Comparison of ENCODE assay signal across 9 mouse cellular contexts in genomic region chr1:159524051-159524549, GRCm38 (mm10). TPM values are rescaled to one million over a fixed set of nuclear protein-coding genes. Genes with fewer than 3 reads are reported as not detected.
A peak's percentile ranks its signal among the peaks of the same experiment; 100 is the strongest.
DNase-seq lines count a peak whose midpoint lies in the region; ATAC-seq and TF ChIP-seq lines count a peak whose summit lies in the region.
"Had no signal": no experiment of that assay in that cellular context is flagged by ENCODE, and none has a peak within 500 bp of the region (broad histone marks: within the 10 kb centered on the region; RNA-seq: fewer than 3 reads in every experiment).

No protein-coding gene starts in this region.

- WGBS in embryonic facial prominence, embryonic 11.5 days = under 1% methylated on average over 18 of the region's 18 CpGs
- WGBS in heart, postnatal 0 days = under 1% methylated on average over 18 of the region's 18 CpGs
- WGBS in large intestine, adult 2 months = 5% methylated on average over 18 of the region's 18 CpGs
- under 1% methylated on average over 18 of the region's 18 CpGs for WGBS in lung, embryonic 15.5 days

- no peak overlapping the region for H3K27ac ChIP-seq in embryonic facial prominence, embryonic 11.5 days (replicated peaks; ENCODE audit: low read depth, low read length)
- H3K27ac ChIP-seq in heart, postnatal 0 days (ENCODE audit: low read depth) = no peak overlapping the region
- H3K27ac ChIP-seq in lung, embryonic 15.5 days = no peak overlapping the region

- TF ChIP-seq EP300 in heart, postnatal 0 days (IDR thresholded peaks at IDR 0.05; ENCODE audit: low read depth) = no peak

- H3K9me3 ChIP-seq in embryonic facial prominence, embryonic 11.5 days (replicated peaks; ENCODE audit: control insufficient read depth, low read length) = no peaks in the 10 kb centered on the region
- no peaks in the 10 kb centered on the region for H3K9me3 ChIP-seq in heart, postnatal 0 days (replicated peaks; ENCODE audit: control insufficient read depth, low read length)
- no peaks in the 10 kb centered on the region for H3K9me3 ChIP-seq in lung, embryonic 15.5 days

- no peaks in the 10 kb centered on the region for H3K36me3 ChIP-seq in embryonic facial prominence, embryonic 11.5 days (replicated peaks; ENCODE audit: control insufficient read depth, insufficient read depth, low read depth, low read length)
- no peaks in the 10 kb centered on the region for H3K36me3 ChIP-seq in heart, postnatal 0 days (replicated peaks; ENCODE audit: control insufficient read depth, insufficient read depth, low read length)
- H3K36me3 ChIP-seq in lung, embryonic 15.5 days = no peaks in the 10 kb centered on the region

- H3K4me1 ChIP-seq in embryonic facial prominence, embryonic 11.5 days (ENCODE audit: control insufficient read depth, insufficient read depth, low read length) = no peaks in the 10 kb centered on the region
- no peaks in the 10 kb centered on the region for H3K4me1 ChIP-seq in heart, postnatal 0 days (ENCODE audit: control insufficient read depth, insufficient read depth)
- H3K4me1 ChIP-seq in lung, embryonic 15.5 days = no peaks in the 10 kb centered on the region

- H3K4me3 ChIP-seq in embryonic facial prominence, embryonic 11.5 days (ENCODE audit: low read depth, low read length) = no peak overlapping the region
- H3K4me3 ChIP-seq in heart, postnatal 0 days (ENCODE audit: low read depth, low read length) = no peak overlapping the region
- no peak overlapping the region for H3K4me3 ChIP-seq in lung, embryonic 15.5 days
- H3K4me3 ChIP-seq: erythroblast, embryonic 14.5 days had no signal

- H3K9ac ChIP-seq in embryonic facial prominence, embryonic 11.5 days (replicated peaks; ENCODE audit: low read length) = no peak overlapping the region
- H3K9ac ChIP-seq in heart, postnatal 0 days (replicated peaks; ENCODE audit: low read depth, low read length) = no peak overlapping the region
- no peak overlapping the region for H3K9ac ChIP-seq in lung, embryonic 15.5 days

- no peak for TF ChIP-seq CTCF in heart, postnatal 0 days (IDR thresholded peaks at IDR 0.05; ENCODE audit: low read depth)

- no peak; the same call in 1 of the 2 replicates for ATAC-seq in embryonic facial prominence, embryonic 11.5 days (replicated peaks; ENCODE audit: insufficient number of reproducible peaks, low FRiP score, low TSS enrichment, low read depth)
- no peak for ATAC-seq in heart, postnatal 0 days (ENCODE audit: insufficient read depth, low read depth)
- 0 out of 2 replicates have a peak, but pooled peaks have one; percentile 52 for ATAC-seq in lung, embryonic 15.5 days (ENCODE audit: borderline replicate concordance, extremely low read depth, low FRiP score, low TSS enrichment)

- H3K27me3 ChIP-seq in embryonic facial prominence, embryonic 11.5 days (ENCODE audit: control insufficient read depth, insufficient read depth, low read length) = no peaks in the 10 kb centered on the region
- H3K27me3 ChIP-seq in heart, postnatal 0 days (ENCODE audit: control insufficient read depth, insufficient read depth, low read length) = peaks cover 11% of the 10 kb centered on the region
- H3K27me3 ChIP-seq in lung, embryonic 15.5 days = no peaks in the 10 kb centered on the region

- DNase-seq in CD4-positive helper T cell, adult 2 months (ENCODE audit: low read depth, low spot score) = peak; percentile 10
- peak; percentile 69 for DNase-seq in adrenal gland, postnatal 25 days
- DNase-seq in embryonic facial prominence, embryonic 11.5 days (ENCODE audit: low spot score) = peak; percentile 96
- peak; percentile 71 for DNase-seq in heart, postnatal 0 days (ENCODE audit: low spot score)
- DNase-seq in large intestine, adult 2 months (ENCODE audit: low read depth, low spot score) = peak; percentile 10
- peak; percentile 72 for DNase-seq in ovary, postnatal 14 days (ENCODE audit: low spot score)
- DNase-seq in yolk sac, embryonic 10.5 days (ENCODE audit: low spot score) = peak; percentile 69

- peak overlapping the region; percentile 11 for H3K4me2 ChIP-seq in embryonic facial prominence, embryonic 11.5 days (ENCODE audit: low read depth, low read length)
- H3K4me2 ChIP-seq in heart, postnatal 0 days (ENCODE audit: low read depth, low read length) = no peak overlapping the region
- no peak overlapping the region for H3K4me2 ChIP-seq in lung, embryonic 15.5 days

RNA-seq across cellular contexts. Expression of gene Tnr, which starts 0.5 kb away (rescaled TPM):
- total RNA-seq in adrenal gland, postnatal 25 days (2021) = 2.0 and 5.0 TPM in 2 replicates
- 0.08 and 0.63 TPM in 2 replicates for polyA plus RNA-seq in embryonic facial prominence, embryonic 11.5 days (2014; fragmentation: Nextera tagmentation; extraction: Ambion mirVana)
- 0.04 and 9.0 TPM in 2 replicates for total RNA-seq in heart, postnatal 0 days (2014; rRNA removed; ENCODE audit: low replicate concordance)
- polyA plus RNA-seq in heart, postnatal 0 days (2015; fragmentation: Nextera tagmentation; extraction: Ambion mirVana) = 0.03 and 0.08 TPM in 2 replicates
- 0.04 and 0.23 TPM in 2 replicates for polyA plus RNA-seq in large intestine, adult 2 months (2012; rRNA removed)
- polyA plus RNA-seq in lung, embryonic 15.5 days (2015; fragmentation: Nextera tagmentation; extraction: Ambion mirVana) = 0.14 TPM in 1 of 2 replicates, not detected in the other
- polyA plus RNA-seq: erythroblast, embryonic 14.5 days had no signal

Comparison
In these comparisons a context has a peak if more than half of its experiments do, and no peak if none do; other contexts are left out.
1. DNase-seq: peak in every context shown above with its lines; median percentile 96 in embryonic facial prominence, embryonic 11.5 days; 72 in ovary, postnatal 14 days; 71 in heart, postnatal 0 days; 69 in adrenal gland, postnatal 25 days; 69 in yolk sac, embryonic 10.5 days; 10 in CD4-positive helper T cell, adult 2 months; 10 in large intestine, adult 2 months.